9 mouse cellular contexts compared by ENCODE assay signal in genomic region chr9:77620482-77620881, GRCm38 (mm10). TPM values are rescaled to one million over a fixed set of nuclear protein-coding genes. Genes with fewer than 3 reads are reported as not detected.
DNase-seq lines count a peak whose midpoint lies in the region; ATAC-seq lines count a peak whose summit lies in the region.
"Had no signal": no experiment of that assay in that cellular context is flagged by ENCODE, and none has a peak within 500 bp of the region (broad histone marks: within the 10 kb centered on the region; RNA-seq: fewer than 3 reads in every experiment).

No protein-coding gene starts in this region.

- H3K36me3 ChIP-seq in heart, embryonic 11.5 days (ENCODE audit: control insufficient read depth, insufficient read depth, low read length): no peaks in the 10 kb centered on the region
- no peaks in the 10 kb centered on the region for H3K36me3 ChIP-seq in midbrain, embryonic 14.5 days (ENCODE audit: control insufficient read depth, insufficient read depth, low read length)
- no peaks in the 10 kb centered on the region for H3K36me3 ChIP-seq in midbrain, embryonic 15.5 days (replicated peaks)
- H3K36me3 ChIP-seq in neural tube, embryonic 13.5 days: no peaks in the 10 kb centered on the region

- H3K4me2 ChIP-seq in heart, embryonic 11.5 days: no peak overlapping the region
- no peak overlapping the region for H3K4me2 ChIP-seq in midbrain, embryonic 14.5 days (ENCODE audit: low read length)
- H3K4me2 ChIP-seq in midbrain, embryonic 15.5 days: no peak overlapping the region
- no peak overlapping the region for H3K4me2 ChIP-seq in neural tube, embryonic 13.5 days

- no peak overlapping the region for H3K4me3 ChIP-seq in heart, embryonic 11.5 days (ENCODE audit: low read depth, low read length)
- no peak overlapping the region for H3K4me3 ChIP-seq in midbrain, embryonic 14.5 days (replicated peaks; ENCODE audit: low read depth, low read length)
- no peak overlapping the region for H3K4me3 ChIP-seq in midbrain, embryonic 15.5 days
- no peak overlapping the region for H3K4me3 ChIP-seq in neural tube, embryonic 13.5 days

- intact Hi-C loops in heart, postnatal 25 days (cut with DNase I): no loop called here

- no peak overlapping the region for H3K9ac ChIP-seq in heart, embryonic 11.5 days (ENCODE audit: low read depth, low read length)
- H3K9ac ChIP-seq in midbrain, embryonic 14.5 days (replicated peaks; ENCODE audit: low read length): no peak overlapping the region
- H3K9ac ChIP-seq in midbrain, embryonic 15.5 days: no peak overlapping the region
- no peak overlapping the region for H3K9ac ChIP-seq in neural tube, embryonic 13.5 days

- H3K9me3 ChIP-seq in heart, embryonic 11.5 days (replicated peaks; ENCODE audit: control insufficient read depth, low read length): no peaks in the 10 kb centered on the region
- no peaks in the 10 kb centered on the region for H3K9me3 ChIP-seq in midbrain, embryonic 14.5 days (ENCODE audit: control insufficient read depth, low read length)
- H3K9me3 ChIP-seq in midbrain, embryonic 15.5 days: no peaks in the 10 kb centered on the region
- H3K9me3 ChIP-seq in neural tube, embryonic 13.5 days: no peaks in the 10 kb centered on the region

- no peaks in the 10 kb centered on the region for H3K27me3 ChIP-seq in heart, embryonic 11.5 days (ENCODE audit: control insufficient read depth, insufficient read depth, low read length)
- no peaks in the 10 kb centered on the region for H3K27me3 ChIP-seq in midbrain, embryonic 14.5 days (ENCODE audit: control insufficient read depth, insufficient read depth, low read length)
- no peaks in the 10 kb centered on the region for H3K27me3 ChIP-seq in midbrain, embryonic 15.5 days (replicated peaks)
- H3K27me3 ChIP-seq in neural tube, embryonic 13.5 days: no peaks in the 10 kb centered on the region

- peak; percentile 50 for DNase-seq in heart, adult 8-10 months (ENCODE audit: low spot score)
- peak; percentile 27 for DNase-seq in midbrain, embryonic 14.5 days
- DNase-seq in heart, postnatal 25 days (ENCODE audit: low spot score): peak; percentile 31
- no peak for DNase-seq in urinary bladder, postnatal 4 days (ENCODE audit: low spot score in 2 of 2)
- DNase-seq: thymus, postnatal 25 days had no signal

- no peak overlapping the region for H3K27ac ChIP-seq in heart, embryonic 11.5 days (ENCODE audit: low read depth, low read length)
- no peak overlapping the region for H3K27ac ChIP-seq in midbrain, embryonic 14.5 days (replicated peaks; ENCODE audit: low read depth, low read length)
- H3K27ac ChIP-seq in midbrain, embryonic 15.5 days: no peak overlapping the region
- no peak overlapping the region for H3K27ac ChIP-seq in neural tube, embryonic 13.5 days (replicated peaks)

- 59% methylated on average over 2 of the region's 2 CpGs for WGBS in heart, embryonic 11.5 days (ENCODE audit: insufficient replicate concordance)
- 78% methylated on average over 2 of the region's 2 CpGs for WGBS in midbrain, embryonic 14.5 days
- WGBS in midbrain, embryonic 15.5 days: 65% methylated on average over 2 of the region's 2 CpGs
- 32% methylated on average over 2 of the region's 2 CpGs for WGBS in neural tube, embryonic 13.5 days

- H3K4me1 ChIP-seq in heart, embryonic 11.5 days (ENCODE audit: control insufficient read depth, insufficient read depth, low read length): no peaks in the 10 kb centered on the region
- no peaks in the 10 kb centered on the region for H3K4me1 ChIP-seq in midbrain, embryonic 14.5 days (ENCODE audit: control insufficient read depth, insufficient read depth, low read length)
- no peaks in the 10 kb centered on the region for H3K4me1 ChIP-seq in midbrain, embryonic 15.5 days
- H3K4me1 ChIP-seq in neural tube, embryonic 13.5 days (replicated peaks): no peaks in the 10 kb centered on the region

- no peak for ATAC-seq in heart, embryonic 11.5 days (replicated peaks; ENCODE audit: insufficient number of reproducible peaks, low FRiP score, low TSS enrichment)
- ATAC-seq in midbrain, embryonic 14.5 days (ENCODE audit: low FRiP score, low TSS enrichment): no peak
- no peak for ATAC-seq in midbrain, embryonic 15.5 days (replicated peaks)
- peak; percentile 86; the same call in 1 of the 2 replicates for ATAC-seq in neural tube, embryonic 13.5 days (ENCODE audit: low read depth)
- ATAC-seq: intestine, embryonic 16.5 days had no signal

RNA-seq across cellular contexts. Expression of gene Klhl31, which starts 15.8 kb away (rescaled TPM):
- total RNA-seq in heart, adult 8-10 months (2022): 100 to 1,000 TPM; 126 to 143 (median 134) TPM
- 50.5 and 64.4 TPM in 2 replicates for polyA plus RNA-seq in heart, embryonic 11.5 days (2014; fragmentation: Nextera tagmentation; extraction: Ambion mirVana)
- polyA plus RNA-seq in midbrain, embryonic 14.5 days (2014; fragmentation: Nextera tagmentation; extraction: Ambion mirVana): 0.09 TPM in 1 of 2 replicates, not detected in the other
- polyA plus RNA-seq in midbrain, embryonic 15.5 days (2015; fragmentation: Nextera tagmentation; extraction: Ambion mirVana): 0.08 and 0.10 TPM in 2 replicates
- 100 to 1,000 TPM; 144 to 150 TPM for total RNA-seq in heart, postnatal 25 days (2021)
- polyA plus RNA-seq in neural tube, embryonic 13.5 days (2015; fragmentation: Nextera tagmentation; extraction: Ambion mirVana): 0.28 and 0.98 TPM in 2 replicates

Comparison
In these comparisons a context has a peak if more than half of its experiments do, and no peak if none do; other contexts are left out.
1. DNase-seq: peak in heart, adult 8-10 months (single experiment), midbrain, embryonic 14.5 days (single experiment) and heart, postnatal 25 days (single experiment); none in urinary bladder, postnatal 4 days (0 of 2).
2. RNA of gene Klhl31, which starts 15.8 kb away (polyA plus RNA-seq): 50.5 to 64.4 TPM in heart, embryonic 11.5 days; 0.28 to 0.98 TPM in neural tube, embryonic 13.5 days, 0.08 to 0.10 TPM in midbrain, embryonic 15.5 days and 0.09 TPM in midbrain, embryonic 14.5 days; every median in the first group is over 10 times any median in the second.